Mouse (Mus musculus) CH12.LX (cell line): Measurements from ENCODE around the gene Gm49388.

Experiments
- CHD2 ChIP-seq: IDR thresholded peaks from 2 replicates; pipeline ENCODE4 v1.6.1; 2011; ENCODE audit warnings: low read length, improper control_type of control experiment
- CTCF ChIP-seq, 2 experiments: IDR thresholded peaks in 1 of 2; conservative IDR thresholded peaks in 1 of 2; 2 replicates each; pipeline ENCODE4 v1.5.1; 2011 to 2012; ENCODE audit warnings: low read depth in 2 of 2, low read length in 2 of 2, improper control_type of control experiment in 1 of 2, inconsistent platforms in 1 of 2, mild to moderate bottlenecking in 1 of 2, moderate library complexity in 1 of 2
- ELF1 ChIP-seq: IDR thresholded peaks from 2 replicates; pipeline ENCODE4 v1.6.1; 2014; ENCODE audit warnings: low read depth, mild to moderate bottlenecking, inconsistent platforms, low read length, improper control_type of control experiment
- EP300 ChIP-seq: IDR thresholded peaks from 2 replicates; pipeline ENCODE4 v1.6.1; 2011; ENCODE audit warnings: low read length, improper control_type of control experiment
- HCFC1 ChIP-seq: IDR thresholded peaks from 2 replicates; pipeline ENCODE4 v1.6.1; 2012; ENCODE audit warnings: low read depth, mild to moderate bottlenecking, inconsistent platforms, low read length, improper control_type of control experiment
- JUN ChIP-seq: IDR thresholded peaks from 2 replicates; pipeline ENCODE4 v1.6.1; 2011; ENCODE audit warnings: low read depth, mild to moderate bottlenecking, low read length, improper control_type of control experiment, moderate library complexity; ENCODE audit not compliant: insufficient read depth
- JUND ChIP-seq: conservative IDR thresholded peaks from 2 replicates; pipeline ENCODE4 v1.6.1; 2011; ENCODE audit warnings: low read depth, low read length, improper control_type of control experiment
- MAFK ChIP-seq: IDR thresholded peaks from 2 replicates; pipeline ENCODE4 v1.6.1; 2011; ENCODE audit warnings: low read length, improper control_type of control experiment; ENCODE audit not compliant: insufficient replicate concordance
- POLR2A ChIP-seq: IDR thresholded peaks from 2 replicates; pipeline ENCODE4 v1.6.1; 2011; ENCODE audit warnings: low read depth, mild to moderate bottlenecking, improper control_type of control experiment, low read length
- SIN3A ChIP-seq: IDR thresholded peaks from 2 replicates; pipeline ENCODE4 v1.6.1; 2012; ENCODE audit warnings: low read length, improper control_type of control experiment, inconsistent platforms
- TCF12 ChIP-seq: IDR thresholded peaks from 2 replicates; pipeline ENCODE4 v1.6.1; 2014; ENCODE audit warnings: low read depth, mild to moderate bottlenecking, inconsistent platforms, low read length, improper control_type of control experiment
- USF2 ChIP-seq: conservative IDR thresholded peaks from 2 replicates; pipeline ENCODE4 v1.6.1; 2011; ENCODE audit warnings: low read depth, low read length, improper control_type of control experiment
- ZNF384 ChIP-seq: IDR thresholded peaks from 2 replicates; pipeline ENCODE4 v1.6.1; 2012; ENCODE audit warnings: low read depth, low read length, improper control_type of control experiment, inconsistent platforms

- TF ChIP-seq EP300 (no peak), POLR2A (no peak), SIN3A (no peak), CTCF (conservative IDR thresholded peaks at IDR 0.05 in 1 of 2, IDR thresholded peaks at IDR 0.05 in 1 of 2; ENCODE audit: low read depth in 2 of 2, low read length in 2 of 2) (no peak), ZNF384 (no peak), JUND (no peak), TCF12 (no peak), MAFK (no peak), JUN (no peak), HCFC1 (no peak), CHD2 (no peak), ELF1 (no peak), USF2 (no peak)
Observed at GRCm38 (mm10) chr7:127822494-127822893, 37.1 kb downstream of the Gm49388 start.
